Mouse (Mus musculus) v-Abl transformed pro-B cells (cell line): Measurements from ENCODE around the gene Sgms1.

Source experiments
- in situ Hi-C, 2 experiments: fragments of 400-800 bp; cut with MboI; formaldehyde crosslinking; loops; one replicate each; pipeline ENCODE4 v1.15.1; 2025; ENCODE audit not compliant: unreplicated experiment in 2 of 2

Sgms1 gene

DNA sequence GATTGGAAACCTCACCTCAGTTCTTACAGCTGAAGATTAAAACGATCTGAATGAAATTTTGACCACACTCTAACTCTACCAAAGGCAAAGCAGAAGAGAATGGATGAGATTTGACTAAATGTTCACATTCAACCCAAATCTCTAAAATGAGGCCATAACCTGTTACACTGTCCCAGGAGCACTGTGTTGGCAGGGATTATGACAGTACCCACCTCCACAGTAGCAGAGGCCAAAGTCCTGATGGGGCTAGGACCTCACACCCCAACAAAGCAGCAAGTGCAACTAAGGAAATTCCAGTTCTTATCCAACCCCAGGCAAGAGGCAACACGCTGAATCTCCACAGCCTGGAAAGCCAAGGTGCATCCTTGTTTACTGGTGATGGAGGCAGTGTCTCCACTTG lies 112.2 kb downstream of the Sgms1 start:
- in situ Hi-C loops: no loop called here

- in situ Hi-C loops: no loop called here
Observed at GRCm38 (mm10) chr19:32276817-32277216, 112.7 kb downstream of the Sgms1 start.

- in situ Hi-C loops: no loop called here
Observed at GRCm38 (mm10) chr19:32276263-32276662, 113.3 kb downstream of the Sgms1 start.

DNA sequence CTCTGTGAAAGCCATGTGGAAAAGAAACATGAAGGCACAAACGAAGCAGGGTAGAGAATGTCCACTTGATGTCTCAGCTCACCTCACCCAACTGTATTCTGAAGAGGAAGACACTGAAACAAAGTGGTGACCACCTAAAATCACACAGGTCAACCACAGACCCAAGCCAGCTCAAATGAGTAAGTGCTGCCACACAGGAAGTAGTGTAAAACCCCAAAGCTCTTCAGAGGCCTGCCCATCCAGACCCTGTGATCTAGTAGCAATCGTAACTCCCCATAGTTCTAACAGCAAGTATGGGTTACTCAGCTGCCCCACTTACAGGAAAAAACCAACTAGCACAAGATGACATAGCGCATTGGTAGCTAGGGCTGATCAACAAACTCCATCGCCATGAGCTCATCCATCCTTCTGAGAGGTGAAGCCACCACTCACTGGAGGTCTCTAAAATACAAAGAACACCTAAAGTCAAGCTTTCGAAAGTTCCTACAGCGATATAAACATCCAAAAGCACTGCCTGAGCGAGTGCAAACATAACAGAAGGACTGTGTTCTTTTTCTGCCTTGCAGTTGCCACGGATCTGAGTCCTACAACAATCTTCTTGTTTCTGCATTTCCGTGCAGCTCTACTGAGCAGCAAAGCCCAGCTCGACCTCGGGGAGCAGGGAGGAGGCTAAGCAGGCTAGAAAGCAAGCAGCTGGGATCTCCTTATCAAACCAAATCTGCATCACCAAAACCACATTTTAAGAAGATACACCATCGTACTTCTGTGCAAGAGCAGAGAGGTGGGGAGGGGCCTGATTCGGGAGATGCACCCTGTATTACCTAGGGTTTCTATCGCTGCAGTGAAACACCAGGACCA lies 114.2 kb downstream of the Sgms1 start:
- in situ Hi-C loops: no loop called here

- in situ Hi-C loops: loop anchor here (5.0 to 25.0 kb wide), 2 partner anchors 33 to 813 kb away; no protein-coding TSS in a partner anchor
Observed at GRCm38 (mm10) chr19:32274145-32274544, 115.4 kb downstream of the Sgms1 start.

- in situ Hi-C loops: loop anchor here (5.0 to 25.0 kb wide), 2 partner anchors 34 to 814 kb away; no protein-coding TSS in a partner anchor
Observed at GRCm38 (mm10) chr19:32273714-32274113, 115.8 kb downstream of the Sgms1 start.

DNA sequence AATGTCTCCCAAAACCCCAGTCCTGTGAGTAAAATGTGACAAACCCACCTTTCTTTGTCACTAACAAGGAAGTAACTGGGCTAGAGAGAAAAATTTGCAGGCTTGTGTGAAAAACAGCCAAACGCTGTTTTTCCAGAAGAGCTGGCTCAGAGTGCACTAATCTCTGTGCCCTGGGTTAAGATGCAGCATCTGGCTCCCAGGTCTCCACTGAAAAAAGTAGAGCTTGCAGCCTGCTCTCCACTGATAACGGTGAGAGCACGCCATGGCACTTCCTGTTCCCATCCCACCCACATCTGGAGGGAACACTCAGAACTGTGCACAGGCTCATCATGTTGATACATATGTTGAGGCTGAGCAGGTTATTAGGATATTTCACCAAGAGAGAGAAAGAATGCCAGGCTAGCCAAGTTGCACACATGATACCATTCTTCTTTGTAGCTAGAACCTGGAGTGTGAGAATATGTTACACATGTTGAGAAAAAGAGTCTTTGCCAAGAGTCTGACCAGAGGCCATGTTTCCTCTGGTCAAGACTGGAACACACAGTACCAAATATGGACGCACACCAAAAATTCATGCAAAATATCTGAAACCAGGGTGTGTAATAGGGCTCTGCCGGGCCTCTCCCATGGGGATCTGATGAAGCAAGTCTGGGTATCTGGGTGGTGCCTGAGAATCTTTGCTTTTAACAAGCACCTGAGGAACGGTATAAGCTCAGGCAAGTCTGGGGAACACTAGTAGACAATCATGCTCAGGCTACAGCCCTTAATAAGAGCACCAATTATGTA lies 116.8 kb downstream of the Sgms1 start:
- in situ Hi-C loops: loop anchor here (5.0 to 25.0 kb wide), 2 partner anchors 35 to 815 kb away; no protein-coding TSS in a partner anchor

GRCm38 (mm10) chr19:32271455-32272200 lies 117.9 kb downstream of the Sgms1 start:
- in situ Hi-C loops: loop anchor here (5.0 to 25.0 kb wide), 2 partner anchors 36 to 816 kb away; no protein-coding TSS in a partner anchor

DNA sequence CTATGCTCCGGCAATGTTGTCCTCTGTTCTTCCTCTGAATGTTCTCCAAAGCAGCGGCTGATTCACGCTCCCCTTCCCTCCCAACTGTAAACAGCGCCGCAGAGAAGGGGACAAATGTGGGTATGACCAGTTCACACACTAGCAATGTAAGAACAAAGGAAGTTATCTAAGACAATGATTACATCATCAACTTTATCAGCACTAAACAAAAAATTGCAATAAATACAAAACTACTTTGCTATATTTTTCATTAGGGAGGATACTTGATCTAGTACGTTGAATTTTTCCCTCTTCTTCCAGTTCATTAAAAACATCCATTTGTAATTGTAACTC lies 119.7 kb downstream of the Sgms1 start:
- in situ Hi-C loops: loop anchor here (5.0 to 25.0 kb wide), 3 partner anchors 32 to 817 kb away; no protein-coding TSS in a partner anchor

DNA sequence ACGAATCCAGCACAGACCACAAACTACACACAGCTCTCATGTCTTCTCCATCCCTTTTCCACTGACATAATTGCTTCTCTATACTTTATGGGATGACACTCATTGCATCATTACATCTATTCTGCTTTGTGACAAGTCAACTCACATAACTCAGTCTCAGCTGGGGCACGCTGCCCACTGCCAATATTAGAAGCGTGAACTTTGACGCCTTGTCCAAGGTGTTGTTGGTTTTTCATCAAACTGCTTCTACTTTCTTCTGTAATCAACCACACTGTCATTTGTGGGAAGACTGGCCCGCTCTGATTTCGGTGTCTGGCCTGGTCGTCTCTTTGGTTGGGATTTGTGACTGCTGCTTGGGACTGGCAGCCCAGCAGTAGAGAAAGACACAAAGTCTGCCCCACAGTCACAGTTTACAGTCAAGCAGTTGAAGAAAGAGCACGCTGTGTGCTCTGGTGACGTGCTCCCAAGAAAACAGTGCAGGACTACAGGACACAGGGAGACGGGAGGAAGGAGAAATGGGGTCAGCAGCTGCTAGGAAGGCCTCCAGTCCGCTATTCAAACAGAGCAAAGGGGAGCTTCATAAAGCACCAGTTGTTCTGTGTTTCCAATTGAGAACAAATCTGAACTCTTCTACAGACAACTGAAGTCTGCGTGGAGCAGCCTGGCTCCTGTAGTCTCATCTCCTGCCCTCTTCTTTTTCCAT lies 120.2 kb downstream of the Sgms1 start:
- in situ Hi-C loops: loop anchor here in 1 of 2 experiments (5.0 to 25.0 kb wide), 2 partner anchors 33 to 818 kb away; no protein-coding TSS in a partner anchor

GRCm38 (mm10) chr19:32268562-32268961 lies 121.0 kb downstream of the Sgms1 start:
- in situ Hi-C loops: loop anchor here in 1 of 2 experiments (5.0 to 25.0 kb wide), 2 partner anchors 34 to 819 kb away; no protein-coding TSS in a partner anchor

DNA sequence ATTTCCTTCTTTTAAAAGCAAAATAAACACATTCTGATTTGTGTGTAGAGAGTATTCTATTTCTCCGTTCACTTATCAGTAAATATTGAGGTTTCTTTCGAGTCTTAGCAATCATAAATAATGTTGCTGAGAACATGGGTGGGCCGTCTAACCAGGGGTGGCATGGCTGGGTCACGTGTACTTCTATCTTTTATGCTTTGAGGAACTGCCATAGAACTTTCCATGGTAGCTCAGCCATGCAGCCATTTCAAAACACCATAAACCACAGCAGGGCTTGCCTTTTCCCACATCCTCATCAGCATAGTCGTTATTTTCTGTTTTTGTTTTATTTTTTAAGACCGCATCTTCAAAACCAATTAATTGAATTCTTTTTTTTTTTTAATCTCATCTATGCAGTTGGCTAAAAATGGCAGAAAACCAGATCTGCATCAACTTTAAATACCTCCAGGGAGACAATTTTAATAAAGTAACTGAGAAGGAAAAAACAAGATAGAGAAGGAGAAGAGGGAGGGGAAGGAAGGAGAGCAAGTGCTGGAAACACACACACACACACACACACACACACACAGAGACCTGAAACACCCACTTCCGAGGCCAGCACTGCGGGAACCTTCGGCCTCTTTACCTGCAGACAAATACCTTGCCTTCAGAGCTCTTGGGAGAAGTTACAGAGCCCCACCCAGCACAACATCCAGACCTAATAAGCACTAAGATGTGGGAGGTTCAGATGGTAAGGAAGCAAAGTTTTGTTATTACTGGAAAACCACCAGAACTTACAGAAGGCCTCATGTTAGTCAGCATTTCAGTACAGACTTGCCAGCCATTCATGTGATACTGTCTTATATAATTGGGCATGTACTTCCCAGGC lies 122.9 kb downstream of the Sgms1 start:
- in situ Hi-C loops: loop anchor here in 1 of 2 experiments (5.0 to 25.0 kb wide), 2 partner anchors 36 to 821 kb away; no protein-coding TSS in a partner anchor

DNA sequence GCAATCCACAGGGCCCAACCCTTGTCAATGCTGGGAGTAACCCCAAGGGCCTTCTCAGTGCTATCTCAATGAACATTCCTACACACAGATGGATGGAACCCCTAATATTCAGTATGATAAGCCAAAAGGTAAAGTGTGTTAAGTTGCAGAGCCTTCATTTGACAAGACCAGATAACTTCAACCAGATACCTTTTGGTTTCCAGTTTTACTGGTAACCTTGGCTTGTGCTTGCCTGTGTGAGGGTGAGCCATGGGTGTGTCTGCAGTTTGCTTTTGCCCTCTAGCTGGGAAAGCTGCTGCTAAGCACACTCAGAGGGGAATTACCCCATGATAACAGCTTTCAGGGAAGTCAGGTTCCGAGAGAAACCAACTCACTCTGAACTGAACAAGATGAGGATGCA lies 125.8 kb downstream of the Sgms1 start:
- in situ Hi-C loops: loop anchor here in 1 of 2 experiments (25.0 kb wide), 1 partner anchor 824 kb away; no protein-coding TSS in a partner anchor

DNA sequence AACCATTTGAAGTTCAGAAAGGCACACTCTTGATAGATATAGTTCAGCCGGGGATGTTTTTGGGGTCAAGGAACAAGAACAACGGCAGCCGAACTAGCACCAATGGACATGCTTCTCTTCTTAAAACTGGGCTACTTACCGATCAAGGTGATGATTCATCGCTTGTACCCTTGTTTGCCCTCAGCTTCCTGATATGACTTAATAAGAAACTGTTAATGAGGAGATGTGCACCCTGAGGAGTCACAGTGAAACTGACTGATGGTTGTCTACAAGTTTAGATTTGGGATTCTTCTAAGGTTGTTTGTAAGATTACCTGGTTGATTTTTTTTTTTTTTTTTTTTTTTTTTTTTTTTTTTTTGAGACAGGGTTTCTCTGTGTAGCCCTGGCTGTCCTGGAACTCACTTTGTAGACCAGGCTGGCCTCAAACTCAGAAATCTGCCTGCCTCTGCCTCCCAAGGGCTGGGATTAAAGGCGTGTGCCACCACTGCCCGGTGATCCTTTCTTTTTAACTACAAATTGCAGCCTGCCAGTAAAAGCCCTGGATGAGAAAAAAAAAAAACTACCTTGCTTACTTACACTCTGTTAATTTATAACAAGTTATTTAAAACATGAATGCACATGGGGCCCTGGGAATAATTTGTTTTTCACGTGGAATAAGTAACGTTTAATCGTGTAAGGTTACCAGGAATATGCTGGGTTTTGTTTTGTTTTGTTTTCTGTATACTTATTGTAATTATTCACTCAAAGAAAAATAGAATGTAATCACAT lies 126.5 kb downstream of the Sgms1 start:
- in situ Hi-C loops: loop anchor here in 1 of 2 experiments (25.0 kb wide), 1 partner anchor 824 kb away; no protein-coding TSS in a partner anchor

DNA sequence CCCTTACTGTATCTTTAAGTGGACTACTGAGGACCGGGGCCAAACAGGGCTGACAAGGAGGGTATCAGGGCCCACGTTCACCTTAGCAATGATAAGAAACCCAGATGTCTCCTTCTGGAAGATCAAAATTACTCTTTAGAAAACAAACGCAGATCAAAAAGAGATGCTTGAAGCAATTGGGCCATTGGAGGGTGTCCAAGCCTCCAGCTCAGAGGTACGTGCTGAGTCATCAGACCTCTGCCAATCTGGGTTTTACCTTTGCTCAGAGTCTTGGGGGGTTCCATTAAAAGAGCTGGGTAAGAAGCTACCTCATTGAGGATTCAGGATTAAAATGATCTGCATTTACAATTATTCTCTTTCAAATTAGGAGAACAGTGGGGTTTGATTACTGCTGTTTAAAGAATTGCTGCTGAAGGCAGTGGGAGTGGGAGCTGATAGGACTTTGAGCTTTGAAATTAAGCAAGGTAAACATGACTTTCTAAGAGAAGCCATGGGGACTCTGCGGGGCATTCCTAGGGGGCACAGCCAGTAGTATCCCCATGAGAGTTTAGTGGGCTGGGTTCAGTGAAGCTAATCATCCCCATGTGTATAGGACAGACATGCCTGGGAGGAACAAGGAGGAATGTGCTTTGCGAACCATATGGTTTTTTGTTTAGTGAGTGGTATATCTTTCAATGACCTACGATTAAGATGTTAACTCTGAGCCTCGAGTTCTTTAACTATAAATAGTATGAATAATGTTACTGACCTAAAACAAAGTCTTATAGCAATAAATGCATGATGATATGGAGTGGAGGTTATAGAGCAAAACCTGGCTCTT lies 128.4 kb downstream of the Sgms1 start:
- in situ Hi-C loops: loop anchor here in 1 of 2 experiments (25.0 kb wide), 1 partner anchor 826 kb away; no protein-coding TSS in a partner anchor

DNA sequence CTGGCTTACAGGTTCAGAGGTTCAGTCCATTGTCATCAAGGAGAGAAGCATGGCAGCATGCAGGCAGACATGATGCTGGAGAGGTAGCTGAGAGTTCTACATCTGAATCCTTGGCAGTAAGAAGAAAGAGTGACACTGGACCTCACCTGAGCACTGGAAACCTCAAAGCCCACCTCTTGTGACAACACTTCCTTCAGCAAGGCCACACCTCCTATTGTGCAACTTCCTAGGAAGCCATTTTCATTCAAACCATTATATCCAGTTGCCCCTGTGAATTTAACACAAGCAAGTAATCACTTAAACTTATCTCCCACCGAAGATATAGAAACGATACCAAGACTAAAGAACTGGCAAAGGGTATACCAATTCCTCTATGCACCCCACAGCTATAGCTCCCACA lies 129.7 kb downstream of the Sgms1 start:
- in situ Hi-C loops: loop anchor here in 1 of 2 experiments (25.0 kb wide), 1 partner anchor 827 kb away; no protein-coding TSS in a partner anchor

- in situ Hi-C loops: loop anchor here in 1 of 2 experiments (25.0 kb wide), 1 partner anchor 828 kb away; no protein-coding TSS in a partner anchor
Observed at GRCm38 (mm10) chr19:32259048-32259447, 130.5 kb downstream of the Sgms1 start.
